Mouse (Mus musculus): ENCODE results near the gene Gm6793. TPM values are rescaled to one million over a fixed set of nuclear protein-coding genes. Genes with fewer than 3 reads are reported as not detected.
A peak's percentile ranks its signal among the peaks of the same experiment; 100 is the strongest.

Gene Gm6793
- total RNA-seq, 2 experiments from 2014 or later, result not detected

GRCm38 (mm10) chr8:111991278-111991677 lies 23.6 kb downstream of the Gm6793 start:
- no peak for DNase-seq (ENCODE audit: low spot score in 2 of 2)

GRCm38 (mm10) chr8:111989911-111990310 lies 24.9 kb downstream of the Gm6793 start:
- intact Hi-C loops (cut with DNase I), result loop anchor here (2.0 kb wide), 1 partner anchor 49 kb away; the partner anchor contains the start of gene Gabarapl2
- peak; percentile 43 to 57 for DNase-seq (ENCODE audit: low spot score in 2 of 2)

More at GRCm38 (mm10) chr8:111991278-111991677, 23.6 kb downstream of the Gm6793 start:
- intact Hi-C loops (cut with DNase I), result loop anchor here (2.0 kb wide), 1 partner anchor 50 kb away; the partner anchor contains the start of gene Gabarapl2

GRCm38 (mm10) chr8:111984511-111984910 lies 30.3 kb downstream of the Gm6793 start:
- intact Hi-C loops (cut with DNase I), result no loop called here
- DNase-seq (ENCODE audit: low spot score in 2 of 2), result peak in 1 of 2 experiments; percentile 17

- intact Hi-C loops (cut with DNase I), result no loop called here
- no peak for DNase-seq (ENCODE audit: low spot score in 2 of 2)
Observed at GRCm38 (mm10) chr8:111982116-111982515, 32.7 kb downstream of the Gm6793 start.

- no peak for DNase-seq (ENCODE audit: low spot score in 2 of 2)
- intact Hi-C loops (cut with DNase I), result no loop called here
Observed at GRCm38 (mm10) chr8:111978147-111978546, 36.7 kb downstream of the Gm6793 start.

GRCm38 (mm10) chr8:111976326-111976725 lies 38.5 kb downstream of the Gm6793 start:
- intact Hi-C loops (cut with DNase I), result no loop called here
- no peak for DNase-seq (ENCODE audit: low spot score in 2 of 2)

GRCm38 (mm10) chr8:111975706-111976105 lies 39.1 kb downstream of the Gm6793 start:
- DNase-seq (ENCODE audit: low spot score in 2 of 2), result no peak
- intact Hi-C loops (cut with DNase I), result no loop called here

- DNase-seq (ENCODE audit: low spot score in 2 of 2), result no peak
- intact Hi-C loops (cut with DNase I), result no loop called here
Observed at GRCm38 (mm10) chr8:111974138-111974537, 40.7 kb downstream of the Gm6793 start.

GRCm38 (mm10) chr8:111968991-111969390 lies 45.8 kb downstream of the Gm6793 start:
- intact Hi-C loops (cut with DNase I), result no loop called here
- DNase-seq (ENCODE audit: low spot score in 2 of 2), result no peak

- intact Hi-C loops (cut with DNase I), result no loop called here
- no peak for DNase-seq (ENCODE audit: low spot score in 2 of 2)
Observed at GRCm38 (mm10) chr8:111968541-111968940, 46.3 kb downstream of the Gm6793 start.

- DNase-seq (ENCODE audit: low spot score in 2 of 2), result no peak
- intact Hi-C loops (cut with DNase I), result no loop called here
Observed at GRCm38 (mm10) chr8:111967246-111967870, 47.5 kb downstream of the Gm6793 start.

GRCm38 (mm10) chr8:111964849-111965561 lies 49.8 kb downstream of the Gm6793 start:
- intact Hi-C loops (cut with DNase I), result no loop called here
- no peak for DNase-seq (ENCODE audit: low spot score in 2 of 2)

GRCm38 (mm10) chr8:111964351-111964750 lies 50.5 kb downstream of the Gm6793 start:
- DNase-seq (ENCODE audit: low spot score in 2 of 2), result no peak

GRCm38 (mm10) chr8:111963546-111963945 lies 51.3 kb downstream of the Gm6793 start:
- intact Hi-C loops (cut with DNase I), result no loop called here

More at GRCm38 (mm10) chr8:111964351-111964750, 50.5 kb downstream of the Gm6793 start:
- intact Hi-C loops (cut with DNase I), result no loop called here

More at GRCm38 (mm10) chr8:111963546-111963945, 51.3 kb downstream of the Gm6793 start:
- no peak for DNase-seq (ENCODE audit: low spot score in 2 of 2)

Other genes starting within 250 kb of the Gm6793 start
- 10 to 100 TPM; 76.9 to 78.2 TPM for gene Cfdp1, start 160.7 kb downstream of the Gm6793 start, total RNA-seq (2021)
- gene Tmem170, start 138.3 kb downstream of the Gm6793 start, total RNA-seq (2021), result 1 to 10 TPM; 2.9 to 4.4 TPM
- under 1 TPM; 0.36 to 0.57 TPM for gene Chst5, start 104.6 kb downstream of the Gm6793 start, total RNA-seq (2021)
- 10 to 100 TPM; 10.6 to 13.1 TPM for gene Tmem231, start 81.2 kb downstream of the Gm6793 start, total RNA-seq (2021)
- gene Gabarapl2, start 74.3 kb downstream of the Gm6793 start, total RNA-seq (2021), result 100 to 1,000 TPM; 201 to 216 TPM
- 1 to 10 TPM; 4.0 to 8.0 TPM for gene Adat1, start 22.7 kb downstream of the Gm6793 start, total RNA-seq (2021)
- gene Kars, start 3.7 kb downstream of the Gm6793 start, total RNA-seq (2021), result 10 to 100 TPM; 68.6 to 73.2 TPM
- gene Terf2ip, start 3.6 kb downstream of the Gm6793 start, total RNA-seq (2021), result 10 to 100 TPM; 36.2 to 37.8 TPM

Data from left cerebral cortex, postnatal 36 days (tissue).